In genomic region chr9:45291481-45292168, GRCm38 (mm10) we compare ENCODE assay signal across 26 mouse cellular contexts. TPM values are rescaled to one million over a fixed set of nuclear protein-coding genes. Genes with fewer than 3 reads are reported as not detected.
A peak's percentile ranks its signal among the peaks of the same experiment; 100 is the strongest.
DNase-seq lines count a peak whose midpoint lies in the region; ATAC-seq lines count a peak whose summit lies in the region.
"Had no signal": no experiment of that assay in that cellular context is flagged by ENCODE, and none has a peak within 500 bp of the region (broad histone marks: within the 10 kb centered on the region; RNA-seq: fewer than 3 reads in every experiment).

No protein-coding gene starts in this region.

- intact Hi-C loops in left cerebral cortex, postnatal 4 days (cut with DNase I): no loop called here

- DNase-seq in cerebellum, postnatal 4 days (ENCODE audit: low spot score in 2 of 2): no peak
- DNase-seq in brain, adult 2 months (ENCODE audit: low read depth, low spot score): peak; percentile 93
- DNase-seq in cerebellum, adult 9-10 months: peak; percentile 86
- DNase-seq in retina, postnatal 1 day: no peak
- no peak for DNase-seq in left cerebral cortex, postnatal 4 days
- DNase-seq in c-Kit-positive CD71-positive TER-119-positive erythroid progenitor cells, embryonic 14.5 days (ENCODE audit: low spot score): no peak
- DNase-seq: adrenal gland, adult 2 months; gastrocnemius, postnatal 25 days; heart, adult 2 months; kidney, adult 8-10 months; kidney, postnatal 14 days; liver, postnatal 0 days; lung, postnatal 10 days; right cerebral cortex, postnatal 14 days; spleen, adult 18-20 months; thymus, postnatal 14 days had no signal

- peak; percentile 78 for ATAC-seq in cerebellum, adult (ENCODE audit: insufficient number of reproducible peaks, low FRiP score, low TSS enrichment)
- peak; percentile 70 for ATAC-seq in inflammation-experienced regulatory T-cells, adult 6 months
- ATAC-seq: forebrain, embryonic 15.5 days; liver, postnatal 0 days; midbrain, embryonic 13.5 days had no signal

RNA-seq across cellular contexts. Expression of gene Il10ra, which starts 22.7 kb away (rescaled TPM):
- polyA plus RNA-seq in inflammation-experienced regulatory T-cells, adult 6 months (2017; shearing (Covaris generic)): 10 to 100 TPM; 38.3 to 56.0 (median 48.7) TPM
- total RNA-seq in left cerebral cortex, postnatal 4 days (2021): under 1 TPM; 0.87 to 0.90 TPM

RNA-seq across cellular contexts. Expression of gene Tmprss13, which starts 27.3 kb away (rescaled TPM):
- polyA plus RNA-seq in inflammation-experienced regulatory T-cells, adult 6 months (2017; shearing (Covaris generic)): 10 to 100 TPM in 1 of 3 experiments, 1 to 10 TPM in 2; 1.3 to 22.8 (median 2.5) TPM
- total RNA-seq in left cerebral cortex, postnatal 4 days (2021): not detected
- total RNA-seq: hematopoietic stem cell, adult 5-6 weeks; layer of hippocampus, adult 8-10 months; left cerebral cortex, postnatal 36 days; liver, adult 2 months; megakaryocyte progenitor cell, adult 5-6 weeks had no signal
- polyA plus RNA-seq: erythroblast, embryonic 14.5 days; forebrain, embryonic 15.5 days; liver, adult 2 months; liver, postnatal 0 days; midbrain, embryonic 13.5 days had no signal

Comparison
In these comparisons a context has a peak if more than half of its experiments do, and no peak if none do; other contexts are left out.
1. DNase-seq: peak in brain, adult 2 months (single experiment) and cerebellum, adult 9-10 months (single experiment); none in cerebellum, postnatal 4 days (0 of 2), retina, postnatal 1 day (single experiment), left cerebral cortex, postnatal 4 days (single experiment) and c-Kit-positive CD71-positive TER-119-positive erythroid progenitor cells, embryonic 14.5 days (single experiment).